Mouse (Mus musculus) adrenal gland, postnatal 36 days (tissue): ENCODE data around the gene Gm44503. TPM values are rescaled to one million over a fixed set of nuclear protein-coding genes. Genes with fewer than 3 reads are reported as not detected.
A peak's percentile ranks its signal among the peaks of the same experiment; 100 is the strongest.

Experiments
- DNase-seq, 2 experiments: peaks; one replicate each; pipeline ENCODE4 v3.0.0; 2021; ENCODE audit warnings: mixed read lengths in 1 of 2
- microRNA-seq: library from miRNA; unstranded; fragments of <30 nt; microRNA quantifications from one replicate; pipeline ENCODE4 v1.2.0, GENCODE M21; 2021
- total RNA-seq, 2 experiments: library from RNA; stranded (reverse); gene quantifications; 2 replicates each; pipeline ENCODE4 v1.2.3; 2021

Gene Gm44503
- total RNA-seq, 2 experiments from 2014 or later, result not detected

- no peak for DNase-seq
Observed at GRCm38 (mm10) chr9:73025818-73026636, 67.4 kb downstream of the Gm44503 start.

- DNase-seq, result no peak
Observed at GRCm38 (mm10) chr9:73030443-73030842, 71.8 kb downstream of the Gm44503 start.

GRCm38 (mm10) chr9:73031421-73031820 lies 72.8 kb downstream of the Gm44503 start:
- no peak for DNase-seq

- no peak for DNase-seq
Observed at GRCm38 (mm10) chr9:73033406-73033805, 74.8 kb downstream of the Gm44503 start.

GRCm38 (mm10) chr9:73039222-73039945 lies 80.7 kb downstream of the Gm44503 start:
- DNase-seq, result peak; percentile 96

- peak in 1 of 2 experiments; percentile 29 for DNase-seq
Observed at GRCm38 (mm10) chr9:73040080-73040479, 81.4 kb downstream of the Gm44503 start, which contains the start of gene Pigb. Pigb (minus strand) TSS chr9:73040378.

GRCm38 (mm10) chr9:73044146-73045079 lies 85.8 kb downstream of the Gm44503 start, which contains the start of gene Rab27a:
Rab27a (plus strand) TSS chr9:73044854.
- DNase-seq, result peak; percentile 87 to 93

- no peak for DNase-seq
Observed at GRCm38 (mm10) chr9:73045204-73045603, 86.6 kb downstream of the Gm44503 start.

GRCm38 (mm10) chr9:73045711-73046110 lies 87.1 kb downstream of the Gm44503 start:
- DNase-seq, result no peak

GRCm38 (mm10) chr9:73047906-73048305 lies 89.3 kb downstream of the Gm44503 start:
- DNase-seq, result no peak

GRCm38 (mm10) chr9:73048927-73049326 lies 90.3 kb downstream of the Gm44503 start:
- no peak for DNase-seq

- DNase-seq, result no peak
Observed at GRCm38 (mm10) chr9:73049833-73050232, 91.2 kb downstream of the Gm44503 start.

GRCm38 (mm10) chr9:73050606-73051005 lies 92.0 kb downstream of the Gm44503 start:
- no peak for DNase-seq

GRCm38 (mm10) chr9:73055441-73055911 lies 96.8 kb downstream of the Gm44503 start:
- DNase-seq, result peak; percentile 69 to 75

GRCm38 (mm10) chr9:73059224-73059623 lies 100.6 kb downstream of the Gm44503 start:
- DNase-seq, result no peak

GRCm38 (mm10) chr9:73063621-73064290 lies 105.1 kb downstream of the Gm44503 start:
- peak in 1 of 2 experiments; percentile 31 for DNase-seq

Small RNA genes lying within 50 kb of the gene (microRNA-seq; reads per million reads assigned to microRNA genes)
- not detected for gene Gm27353

Other genes with a start within 250 kb of the Gm44503 start
- under 1 TPM; 0.17 to 0.33 TPM for gene Prtg, start 152.0 kb upstream of the Gm44503 start, total RNA-seq
- gene Pygo1, start 33.2 kb upstream of the Gm44503 start, total RNA-seq, result 1 to 10 TPM; 3.7 to 4.3 TPM
- 1 to 10 TPM in 1 of 2 experiments, under 1 TPM in 1; 0.96 to 1.3 TPM for gene Dyx1c1, start 67 bp upstream of the Gm44503 start, total RNA-seq
- 10 to 100 TPM; 17.8 to 18.6 TPM for gene Ccpg1os, start 26.5 kb downstream of the Gm44503 start, total RNA-seq
- 100 to 1,000 TPM; 125 to 146 TPM for gene Ccpg1, start 26.6 kb downstream of the Gm44503 start, total RNA-seq
- gene Pigb, start 81.5 kb downstream of the Gm44503 start, total RNA-seq, result 10 to 100 TPM; 12.2 to 15.5 TPM
- gene Rab27a, start 86.0 kb downstream of the Gm44503 start, total RNA-seq, result 10 to 100 TPM; 23.2 to 35.5 TPM
- gene Khdc3, start 143.0 kb downstream of the Gm44503 start, total RNA-seq, result under 1 TPM; 0.30 to 0.43 TPM
- under 1 TPM in 1 of 2 experiments, not detected in 1; 0.40 TPM for gene Gm20509, start 143.6 kb downstream of the Gm44503 start, total RNA-seq
- gene Rsl24d1, start 154.6 kb downstream of the Gm44503 start, total RNA-seq, result 10 to 100 TPM; 63.9 to 73.6 TPM